ENCODE assay signal across 10 mouse cellular contexts in genomic region chr12:56697011-56697740, GRCm38 (mm10). TPM values are rescaled to one million over a fixed set of nuclear protein-coding genes. Genes with fewer than 3 reads are reported as not detected.
DNase-seq lines count a peak whose midpoint lies in the region; ATAC-seq and TF ChIP-seq lines count a peak whose summit lies in the region.
"Had no signal": no experiment of that assay in that cellular context is flagged by ENCODE, and none has a peak within 500 bp of the region (broad histone marks: within the 10 kb centered on the region; RNA-seq: fewer than 3 reads in every experiment).

No protein-coding gene starts in this region.

- no peak for TF ChIP-seq CTCF in midbrain, postnatal 0 days (IDR thresholded peaks at IDR 0.05)

- peak overlapping the region; percentile 26; the same call in 1 of the 2 replicates for H3K4me2 ChIP-seq in forebrain, embryonic 11.5 days (ENCODE audit: low read depth, low read length, severe bottlenecking)
- H3K4me2 ChIP-seq in forebrain, embryonic 15.5 days (replicated peaks): no peak overlapping the region
- peak overlapping the region; percentile 39; the same call in 1 of the 2 replicates for H3K4me2 ChIP-seq in midbrain, embryonic 11.5 days
- H3K4me2 ChIP-seq in midbrain, postnatal 0 days (ENCODE audit: low read depth, low read length, poor library complexity, severe bottlenecking): no peak overlapping the region
- peak overlapping the region; percentile 60 for H3K4me2 ChIP-seq in limb, embryonic 15.5 days

- H3K9ac ChIP-seq in forebrain, embryonic 11.5 days (ENCODE audit: low read length): no peak overlapping the region
- H3K9ac ChIP-seq in forebrain, embryonic 15.5 days (replicated peaks): no peak overlapping the region
- no peak overlapping the region for H3K9ac ChIP-seq in midbrain, embryonic 11.5 days (ENCODE audit: low read length)
- H3K9ac ChIP-seq in midbrain, postnatal 0 days (replicated peaks; ENCODE audit: low read length, poor library complexity, severe bottlenecking): no peak overlapping the region
- H3K9ac ChIP-seq in limb, embryonic 15.5 days: no peak overlapping the region

- DNase-seq in forebrain, embryonic 11.5 days (ENCODE audit: low spot score): peak; percentile 69
- peak; percentile 93 for DNase-seq in midbrain, embryonic 11.5 days (ENCODE audit: low spot score, missing footprints)
- DNase-seq in midbrain, postnatal 0 days (ENCODE audit: low spot score): no peak
- DNase-seq in yolk sac, embryonic 10.5 days (ENCODE audit: low spot score): peak; percentile 21
- no peak for DNase-seq in spleen, postnatal 14 days (ENCODE audit: low spot score in 2 of 2)
- DNase-seq in left cerebral cortex, adult 8-10 months (ENCODE audit: low spot score in 2 of 2): no peak
- DNase-seq: gastrocnemius, postnatal 36 days; thymus, adult 18-20 months had no signal

- no peaks in the 10 kb centered on the region for H3K36me3 ChIP-seq in forebrain, embryonic 11.5 days (ENCODE audit: control insufficient read depth, insufficient read depth, low read length)
- H3K36me3 ChIP-seq in forebrain, embryonic 15.5 days: no peaks in the 10 kb centered on the region
- no peaks in the 10 kb centered on the region for H3K36me3 ChIP-seq in midbrain, embryonic 11.5 days (ENCODE audit: control insufficient read depth, insufficient read depth, low read length)
- no peaks in the 10 kb centered on the region for H3K36me3 ChIP-seq in midbrain, postnatal 0 days (ENCODE audit: insufficient read depth, low read length)
- no peaks in the 10 kb centered on the region for H3K36me3 ChIP-seq in limb, embryonic 15.5 days

- no peaks in the 10 kb centered on the region for H3K9me3 ChIP-seq in forebrain, embryonic 11.5 days (ENCODE audit: control insufficient read depth, low read length)
- H3K9me3 ChIP-seq in forebrain, embryonic 15.5 days: no peaks in the 10 kb centered on the region
- no peaks in the 10 kb centered on the region for H3K9me3 ChIP-seq in midbrain, embryonic 11.5 days (ENCODE audit: control insufficient read depth, low read length)
- no peaks in the 10 kb centered on the region for H3K9me3 ChIP-seq in midbrain, postnatal 0 days (ENCODE audit: low read length)
- no peaks in the 10 kb centered on the region for H3K9me3 ChIP-seq in limb, embryonic 15.5 days

- peaks cover 89% of the 10 kb centered on the region for H3K27me3 ChIP-seq in forebrain, embryonic 11.5 days (ENCODE audit: control insufficient read depth, insufficient read depth, low read length)
- peaks cover 91% of the 10 kb centered on the region for H3K27me3 ChIP-seq in forebrain, embryonic 15.5 days
- H3K27me3 ChIP-seq in midbrain, embryonic 11.5 days (ENCODE audit: control insufficient read depth, insufficient read depth, low read length): peaks cover 93% of the 10 kb centered on the region
- peaks cover 93% of the 10 kb centered on the region for H3K27me3 ChIP-seq in midbrain, postnatal 0 days (ENCODE audit: insufficient read depth, low read length)
- peaks cover 83% of the 10 kb centered on the region for H3K27me3 ChIP-seq in limb, embryonic 15.5 days

- H3K27ac ChIP-seq in forebrain, embryonic 11.5 days (ENCODE audit: low read depth, low read length): no peak overlapping the region
- H3K27ac ChIP-seq in forebrain, embryonic 15.5 days (replicated peaks): no peak overlapping the region
- H3K27ac ChIP-seq in midbrain, embryonic 11.5 days (ENCODE audit: low read depth, low read length): no peak overlapping the region
- no peak overlapping the region for H3K27ac ChIP-seq in midbrain, postnatal 0 days (ENCODE audit: low read depth, low read length)
- H3K27ac ChIP-seq in limb, embryonic 15.5 days: no peak overlapping the region

- H3K4me3 ChIP-seq in forebrain, embryonic 11.5 days (ENCODE audit: low read depth, low read length): no peak overlapping the region; the same call in 1 of the 2 replicates
- H3K4me3 ChIP-seq in forebrain, embryonic 15.5 days: no peak overlapping the region
- H3K4me3 ChIP-seq in midbrain, embryonic 11.5 days (ENCODE audit: low read depth, low read length): peak overlapping the region; percentile 17; the same call in 1 of the 2 replicates
- H3K4me3 ChIP-seq in midbrain, postnatal 0 days (ENCODE audit: low read depth, low read length): no peak overlapping the region
- H3K4me3 ChIP-seq in limb, embryonic 15.5 days: peak overlapping the region; percentile 42

- WGBS in forebrain, embryonic 11.5 days: under 1% methylated on average over 36 of the region's 36 CpGs
- WGBS in forebrain, embryonic 15.5 days: under 1% methylated on average over 36 of the region's 36 CpGs
- under 1% methylated on average over 36 of the region's 36 CpGs for WGBS in midbrain, embryonic 11.5 days
- 1% methylated on average over 36 of the region's 36 CpGs for WGBS in midbrain, postnatal 0 days
- whole genome bisulfite sequencing in limb, embryonic 15.5 days: 1% methylated on average over 36 of the region's 36 CpGs

- peaks cover 7% of the 10 kb centered on the region for H3K4me1 ChIP-seq in forebrain, embryonic 11.5 days (replicated peaks; ENCODE audit: control insufficient read depth, insufficient read depth, low read length)
- peaks cover 22% of the 10 kb centered on the region for H3K4me1 ChIP-seq in forebrain, embryonic 15.5 days
- peaks cover 17% of the 10 kb centered on the region for H3K4me1 ChIP-seq in midbrain, embryonic 11.5 days (ENCODE audit: control insufficient read depth, insufficient read depth, low read length)
- H3K4me1 ChIP-seq in midbrain, postnatal 0 days (ENCODE audit: insufficient read depth, low read length): 0 out of 2 replicates have a peak, but pooled peaks cover 4% of the 10 kb centered on the region
- peaks cover 40% of the 10 kb centered on the region for H3K4me1 ChIP-seq in limb, embryonic 15.5 days

- no peak for ATAC-seq in forebrain, embryonic 11.5 days (replicated peaks; ENCODE audit: low FRiP score)
- ATAC-seq in forebrain, embryonic 15.5 days (replicated peaks): no peak
- ATAC-seq in midbrain, embryonic 11.5 days (ENCODE audit: low FRiP score): no peak
- ATAC-seq in midbrain, postnatal 0 days (ENCODE audit: low FRiP score): no peak
- ATAC-seq in limb, embryonic 15.5 days (ENCODE audit: insufficient number of reproducible peaks, low FRiP score, low TSS enrichment, low read depth): no peak

RNA-seq across cellular contexts. Expression of gene Pax9, which starts 5.6 kb away (rescaled TPM):
- 0.07 and 0.39 TPM in 2 replicates for polyA plus RNA-seq in forebrain, embryonic 11.5 days (2014; fragmentation: Nextera tagmentation; extraction: Ambion mirVana)
- not detected in 2 replicates for polyA plus RNA-seq in forebrain, embryonic 15.5 days (2015; fragmentation: Nextera tagmentation; extraction: Ambion mirVana)
- polyA plus RNA-seq in midbrain, embryonic 11.5 days (2014; fragmentation: Nextera tagmentation; extraction: Ambion mirVana): 0.08 TPM in 2 replicates
- total RNA-seq in midbrain, postnatal 0 days (2014; rRNA removed): not detected in 2 replicates
- not detected in 2 replicates for polyA plus RNA-seq in midbrain, postnatal 0 days (2015; fragmentation: Nextera tagmentation; extraction: Ambion mirVana)
- polyA plus RNA-seq in limb, embryonic 15.5 days (2015; fragmentation: Nextera tagmentation; extraction: Ambion mirVana): 3.4 and 4.3 TPM in 2 replicates
- not detected for total RNA-seq in left cerebral cortex, adult 8-10 months (2022)

Comparison
In these comparisons a context has a peak if more than half of its experiments do, and no peak if none do; other contexts are left out.
1. DNase-seq: peak in forebrain, embryonic 11.5 days (single experiment), midbrain, embryonic 11.5 days (single experiment) and yolk sac, embryonic 10.5 days (single experiment); none in midbrain, postnatal 0 days (single experiment), spleen, postnatal 14 days (0 of 2) and left cerebral cortex, adult 8-10 months (0 of 2).
2. H3K4me2 ChIP-seq: peak in forebrain, embryonic 11.5 days (single experiment), midbrain, embryonic 11.5 days (single experiment) and limb, embryonic 15.5 days (single experiment); none in forebrain, embryonic 15.5 days (single experiment) and midbrain, postnatal 0 days (single experiment).
3. H3K4me3 ChIP-seq: peak in midbrain, embryonic 11.5 days (single experiment) and limb, embryonic 15.5 days (single experiment); none in forebrain, embryonic 11.5 days (single experiment), forebrain, embryonic 15.5 days (single experiment) and midbrain, postnatal 0 days (single experiment).